Mouse (Mus musculus) liver, postnatal 0 days (tissue): Measurements from ENCODE around the gene Limd1.
A peak's percentile ranks its signal among the peaks of the same experiment; 100 is the strongest.

ENCODE experiments used
- CTCF ChIP-seq: sonication (generic); IDR thresholded peaks from 2 replicates; pipeline ENCODE4 v1.5.1; 2016; ENCODE audit warnings: antibody characterized with exemption, low read depth
- EP300 ChIP-seq: IDR thresholded peaks from 2 replicates; pipeline ENCODE4 v1.6.1; 2016; ENCODE audit warnings: antibody characterized with exemption, low read depth, mild to moderate bottlenecking

GRCm38 (mm10) chr9:123504325-123504724 lies 25.8 kb downstream of the Limd1 start:
- peak; percentile 99 for TF ChIP-seq CTCF
- no peak for TF ChIP-seq EP300
